Mouse (Mus musculus) layer of hippocampus, adult 9-11 months (tissue): ENCODE data around the gene Trim58.

ENCODE experiments used
- DNase-seq: peaks from one replicate; pipeline ENCODE4 v3.0.0; 2022

The Trim58 gene

DNA sequence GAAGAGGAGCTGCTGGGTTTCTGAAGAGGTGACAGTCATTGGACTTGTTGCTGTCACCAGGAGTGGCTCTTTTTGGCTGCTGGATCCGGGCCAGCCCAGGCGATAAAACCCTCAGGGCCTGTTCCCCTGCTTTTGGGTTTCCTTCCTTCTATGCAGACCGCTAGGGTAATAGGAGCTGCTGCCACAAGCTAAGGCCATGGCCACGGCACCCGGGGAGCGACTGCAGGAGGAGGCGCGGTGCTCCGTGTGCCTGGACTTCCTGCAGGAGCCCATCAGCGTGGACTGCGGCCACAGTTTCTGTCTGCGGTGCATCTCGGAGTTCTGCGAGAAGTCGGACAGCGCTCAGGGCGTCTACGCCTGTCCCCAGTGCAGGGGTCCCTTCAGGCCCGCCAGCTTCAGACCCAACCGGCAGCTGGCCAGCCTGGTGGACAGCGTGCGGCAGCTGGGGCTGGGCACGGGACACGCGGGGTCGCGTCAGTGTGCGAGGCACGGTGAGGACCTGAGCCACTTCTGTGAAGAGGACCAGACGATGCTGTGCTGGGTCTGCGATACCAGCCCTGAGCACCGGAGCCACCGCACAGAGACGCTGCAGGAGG, at the start of gene Trim58:
TSS of gene Trim58 (plus strand) at position 194 of the 596 bp plus-strand sequence.
- no peak for DNase-seq

DNA sequence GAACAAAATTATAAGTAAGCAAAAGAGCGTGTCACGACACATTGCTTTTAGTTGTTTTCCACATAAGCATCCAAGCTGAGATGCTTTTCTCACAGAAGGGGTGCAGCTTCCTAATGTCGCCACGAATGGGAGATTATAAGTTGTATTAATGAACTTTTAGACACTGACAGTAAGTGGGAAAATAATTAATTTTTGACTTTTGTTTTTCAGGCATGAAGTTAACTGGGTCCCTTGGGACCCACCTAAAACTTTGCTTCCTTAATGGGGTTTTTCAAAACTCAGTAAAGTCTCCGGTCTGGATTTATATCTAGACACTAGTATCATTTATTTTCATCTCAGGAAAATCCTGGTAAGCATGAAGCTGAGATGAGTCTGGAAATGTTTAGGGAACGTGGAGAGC, 45.5 kb upstream of the Trim58 start, which contains the start of gene Olfr324:
TSS of gene Olfr324 (plus strand) at position 301 of the 400 bp plus-strand sequence.
- no peak for DNase-seq

DNA sequence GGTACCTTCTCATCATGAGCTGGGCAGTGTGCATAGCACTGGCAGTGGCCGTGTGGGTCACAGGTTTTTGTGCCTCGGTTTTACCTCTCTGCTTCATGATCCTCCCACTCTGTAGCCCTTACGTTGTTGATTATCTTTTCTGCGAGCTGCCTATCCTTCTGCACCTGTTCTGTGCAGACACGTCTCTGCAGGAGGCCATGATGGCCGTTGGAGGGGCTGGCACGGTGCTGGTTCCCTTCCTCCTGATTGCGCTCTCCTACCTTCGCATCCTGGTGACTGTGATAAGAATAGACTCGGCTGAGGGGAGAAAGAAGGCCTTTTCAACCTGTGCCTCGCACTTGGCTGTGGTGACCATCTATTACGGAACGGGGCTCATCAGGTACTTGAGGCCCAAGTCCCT, 42.4 kb upstream of the Trim58 start:
- DNase-seq = no peak

DNA sequence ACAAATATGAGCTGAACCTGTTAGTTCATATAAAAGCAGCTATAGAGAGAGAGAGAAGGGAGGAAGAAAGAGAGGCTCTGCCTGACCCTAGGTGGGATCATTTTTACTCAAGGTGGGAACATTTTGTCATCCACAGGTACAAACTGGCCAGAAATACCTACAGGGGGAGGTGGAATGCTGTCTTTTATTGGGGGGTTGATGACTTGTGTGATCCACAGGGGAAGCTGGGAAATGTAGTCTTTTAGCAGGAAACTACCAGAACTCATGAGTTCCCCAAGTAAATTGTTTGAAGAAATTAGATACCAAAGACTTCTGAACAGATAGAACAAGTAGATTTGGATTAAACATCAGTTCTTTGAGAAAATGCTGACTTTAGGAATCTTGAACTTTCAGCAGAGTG, 38.2 kb upstream of the Trim58 start:
- DNase-seq = no peak

DNA sequence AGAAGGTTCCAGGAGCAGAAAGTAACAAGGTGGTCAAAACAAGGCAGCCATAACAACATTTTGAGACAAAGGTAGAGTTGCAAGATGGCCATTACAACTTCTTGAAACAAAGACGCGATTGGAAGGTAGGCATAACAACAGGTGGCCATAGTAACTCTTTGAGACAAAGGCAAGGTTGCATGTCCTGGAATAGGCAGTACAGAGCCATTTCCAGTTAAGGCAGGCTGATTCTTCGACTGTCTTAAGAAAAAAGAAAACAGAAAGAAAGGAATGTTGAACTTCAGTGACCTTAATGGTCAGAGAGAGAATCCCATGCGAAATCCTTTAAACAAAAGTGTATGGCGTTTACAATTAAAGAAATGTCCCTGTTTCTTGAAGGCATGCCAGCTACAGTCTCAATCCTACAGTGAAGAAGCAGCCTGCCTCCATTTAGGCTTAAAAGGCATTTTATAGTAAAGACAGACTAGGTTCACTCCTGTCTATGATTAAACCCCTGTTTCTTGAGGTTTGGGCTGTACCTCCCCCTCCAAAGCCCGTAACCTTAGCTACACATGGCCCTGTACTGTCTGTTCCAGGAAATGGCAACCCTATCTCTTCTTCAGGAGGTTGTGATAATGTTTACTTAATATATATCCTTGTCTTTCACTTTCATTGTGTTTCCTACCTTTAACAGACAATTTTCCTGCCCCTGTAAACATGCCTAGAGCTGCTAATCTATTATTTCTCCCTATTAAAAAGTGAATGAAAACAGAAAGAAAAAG, 37.3 kb upstream of the Trim58 start:
- DNase-seq = no peak

DNA sequence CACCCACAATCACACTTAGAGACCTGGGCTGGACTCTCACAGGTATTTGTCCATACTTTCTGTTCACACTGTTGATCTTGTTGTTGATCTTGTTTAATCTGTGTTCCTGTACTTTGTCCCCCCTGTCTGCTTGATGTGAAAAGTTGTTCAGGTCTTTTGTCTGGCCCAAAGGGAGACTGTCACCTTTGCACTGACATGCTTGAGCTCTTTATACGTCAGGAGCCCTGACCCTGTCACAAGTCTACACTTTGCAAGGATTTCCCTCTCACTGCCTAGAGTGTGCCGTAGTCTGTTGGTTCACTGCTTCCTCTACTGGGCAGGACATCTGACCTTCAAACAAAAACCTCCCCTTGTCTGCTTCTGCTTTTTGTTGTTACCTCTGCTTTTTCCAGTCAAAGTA, 35.6 kb upstream of the Trim58 start:
- no peak for DNase-seq

DNA sequence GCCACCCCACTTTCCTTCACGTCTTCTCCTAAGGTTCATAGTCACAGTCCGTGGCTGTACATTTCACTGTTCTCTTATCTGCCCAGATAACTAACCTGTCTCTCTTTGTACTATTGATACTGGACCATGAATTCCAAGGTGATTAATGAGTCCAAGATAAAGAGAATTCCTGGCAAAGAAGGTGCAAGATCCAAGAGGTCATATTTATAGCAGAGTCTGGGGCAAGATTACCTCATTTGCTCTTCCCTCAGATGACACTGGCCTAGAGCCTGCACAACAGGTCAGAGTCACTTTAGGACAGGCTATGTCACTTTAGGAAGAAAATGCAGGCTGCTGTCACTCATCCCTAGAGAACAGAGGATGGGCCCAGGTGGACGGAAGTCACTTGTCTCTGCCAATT, 35.0 kb upstream of the Trim58 start:
- no peak for DNase-seq

DNA sequence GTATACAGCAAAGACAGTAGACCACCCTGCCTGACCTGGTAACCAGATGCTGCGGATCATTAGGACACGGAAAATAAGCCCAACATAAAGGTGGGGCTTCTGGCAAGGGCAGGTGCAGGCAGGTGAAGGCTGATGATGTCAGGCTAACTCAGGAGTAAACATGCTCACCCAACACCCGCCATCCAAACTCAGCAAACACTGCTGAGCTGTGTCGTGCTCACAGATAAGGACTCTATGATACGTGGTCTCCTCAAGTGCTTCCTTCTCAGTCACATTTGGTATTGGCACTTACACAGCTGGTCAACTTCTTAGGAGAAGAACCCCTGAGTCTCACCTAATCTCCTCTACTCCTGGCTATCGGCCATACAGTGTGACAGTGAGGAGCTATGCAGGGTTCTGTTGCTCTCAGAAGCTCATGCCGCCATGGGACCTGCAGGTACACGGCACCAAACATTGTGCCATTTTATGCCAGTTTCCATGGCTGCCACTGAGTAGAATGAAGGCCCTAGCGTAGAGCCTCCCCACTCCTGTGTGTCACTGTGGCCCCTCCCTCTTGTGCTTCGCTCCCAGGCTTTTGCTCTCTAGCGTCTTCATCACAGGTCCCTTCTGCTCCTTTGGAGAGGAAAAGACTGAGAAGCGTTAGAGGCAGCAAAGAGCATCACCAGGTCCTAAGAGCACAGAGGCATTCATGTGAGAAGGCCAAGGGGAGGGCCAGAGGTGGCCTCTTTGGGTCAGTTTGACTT, 33.9 kb upstream of the Trim58 start:
- DNase-seq = no peak

DNA sequence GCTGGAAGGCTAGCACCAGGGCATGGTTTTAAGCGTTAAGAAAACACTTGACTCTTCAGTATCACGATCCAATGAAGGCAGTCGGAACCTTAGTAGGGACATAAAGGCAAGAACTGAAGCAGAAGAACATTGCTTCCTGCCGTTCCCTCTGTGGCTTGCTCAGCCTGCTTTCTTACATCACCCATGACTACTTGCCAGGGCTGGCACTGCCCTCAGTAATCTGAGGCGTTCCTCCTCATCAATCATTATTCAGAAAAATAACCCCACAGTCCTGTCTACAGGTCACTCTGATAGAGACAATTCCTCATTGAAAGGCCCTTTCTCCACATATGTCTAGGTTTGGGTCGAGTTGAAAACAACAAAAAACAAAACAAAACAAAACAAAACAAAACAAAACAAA, 33.2 kb upstream of the Trim58 start:
- no peak for DNase-seq

DNA sequence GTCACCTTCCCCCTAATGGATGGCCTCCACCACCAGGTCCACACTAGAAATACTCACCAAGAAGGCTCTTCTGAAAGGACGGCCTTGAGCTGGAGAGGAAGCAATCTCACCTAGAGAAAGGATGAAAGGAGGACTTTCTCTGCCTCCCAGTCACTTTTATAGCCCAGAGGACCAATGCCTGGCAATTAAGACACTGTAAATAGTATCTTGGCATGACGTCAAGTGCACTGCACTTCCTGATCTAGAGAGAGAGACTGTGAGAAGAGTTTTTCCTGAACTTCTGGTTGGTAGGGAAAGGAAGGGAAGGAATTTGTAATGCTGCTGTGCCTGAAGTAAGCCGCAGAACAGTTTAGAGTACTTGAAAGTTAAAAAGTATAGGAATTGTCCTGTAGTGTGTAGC, 26.9 kb upstream of the Trim58 start:
- no peak for DNase-seq

DNA sequence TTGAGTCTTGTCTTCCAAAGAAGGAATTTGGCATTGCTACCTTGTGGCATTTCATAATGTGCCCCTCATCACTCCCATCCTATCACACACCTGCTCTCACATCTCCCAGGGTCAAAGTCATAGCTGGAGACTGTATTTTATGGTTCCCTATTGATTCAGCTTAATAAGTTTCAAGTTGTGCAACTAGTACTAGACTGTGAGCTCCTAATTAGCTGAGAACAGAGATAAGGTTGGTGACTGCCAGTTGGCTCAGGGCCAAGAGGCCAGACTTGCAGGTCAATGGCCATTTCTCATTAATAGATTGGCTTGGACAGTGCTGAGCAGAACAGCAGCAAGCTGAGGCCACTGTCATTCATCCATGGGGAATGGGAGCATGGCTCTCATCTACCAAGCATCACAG, 25.7 kb upstream of the Trim58 start:
- no peak for DNase-seq

DNA sequence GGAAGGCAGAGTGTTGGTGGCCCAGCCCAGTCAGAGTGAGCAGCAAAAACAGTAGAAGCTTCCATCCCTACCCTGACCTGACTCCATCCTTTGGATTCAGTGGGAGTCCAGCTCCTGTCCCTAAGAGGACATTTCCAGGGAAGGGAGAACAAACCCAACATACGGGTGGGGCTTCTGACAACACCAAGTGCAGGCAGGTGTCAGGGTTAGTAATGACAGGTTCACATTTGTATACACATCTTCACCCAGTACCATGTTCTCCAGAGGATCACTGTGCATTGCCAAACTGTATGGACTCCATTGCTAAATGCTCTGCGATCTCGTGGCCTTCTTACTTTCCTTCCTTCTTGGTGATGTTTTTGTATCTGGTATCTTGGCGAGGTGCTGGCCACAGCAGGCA, 24.3 kb upstream of the Trim58 start, which contains the start of gene 2210407C18Rik:
TSS of gene 2210407C18Rik (minus strand) at position 101 of the 400 bp plus-strand sequence.
- no peak for DNase-seq

DNA sequence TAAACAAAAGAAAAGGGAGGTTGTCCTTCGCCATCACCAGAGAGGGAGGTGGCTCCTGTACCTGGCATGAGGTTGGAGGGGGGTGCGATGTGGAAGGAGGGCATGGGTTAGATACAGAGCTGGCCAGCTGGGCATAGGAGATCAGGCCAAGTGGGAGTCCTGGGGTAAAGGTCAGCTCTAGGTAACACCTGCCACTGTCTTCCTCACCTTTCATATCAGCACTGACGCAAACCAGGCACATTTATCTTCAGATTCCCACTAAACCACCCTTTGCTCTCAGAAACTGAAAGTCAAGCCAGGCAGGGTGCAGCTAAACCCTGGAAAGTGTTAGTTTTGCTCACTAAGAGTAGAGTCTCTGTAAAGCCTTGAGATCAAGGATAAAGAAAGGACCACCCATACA, 21.9 kb upstream of the Trim58 start:
- no peak for DNase-seq

DNA sequence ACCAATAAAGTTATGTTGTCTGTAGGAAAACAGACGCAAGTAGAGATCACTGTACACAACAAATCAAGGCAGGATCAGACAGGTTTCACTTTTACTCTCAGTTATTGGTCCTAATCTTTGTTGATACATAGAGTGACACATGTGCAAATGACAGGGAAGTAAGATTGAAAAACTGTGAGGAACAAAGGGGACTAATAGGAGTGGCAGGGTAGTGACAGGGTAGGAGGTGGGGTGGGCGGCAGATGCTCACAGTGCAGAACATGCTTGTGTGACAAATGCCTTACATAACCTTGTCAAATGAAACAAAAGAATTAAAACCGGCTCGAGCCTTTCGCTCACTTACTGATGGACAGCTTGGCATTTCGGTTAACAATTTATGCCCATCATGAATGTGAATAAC, 21.5 kb upstream of the Trim58 start:
- DNase-seq = peak; percentile 44

DNA sequence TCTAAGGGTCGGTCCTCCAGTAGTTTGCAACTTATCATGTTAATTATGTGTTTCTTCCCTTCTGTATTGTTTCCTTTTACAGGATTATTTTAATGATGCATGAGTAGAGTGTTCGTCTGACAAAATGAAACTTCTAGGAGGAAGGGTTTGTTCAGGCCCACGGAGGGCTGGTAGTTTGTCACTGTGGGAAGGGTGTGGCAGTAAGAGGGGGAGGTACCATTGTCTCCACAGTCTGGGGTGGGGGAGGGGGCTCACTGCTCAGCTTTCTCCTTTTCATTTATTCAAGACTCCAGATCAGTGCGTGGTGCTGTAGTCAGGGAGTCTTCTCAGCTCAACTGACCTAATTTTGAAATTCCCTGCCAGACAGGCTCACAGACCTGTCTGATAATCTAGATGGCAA, 14.1 kb upstream of the Trim58 start:
- DNase-seq = no peak

DNA sequence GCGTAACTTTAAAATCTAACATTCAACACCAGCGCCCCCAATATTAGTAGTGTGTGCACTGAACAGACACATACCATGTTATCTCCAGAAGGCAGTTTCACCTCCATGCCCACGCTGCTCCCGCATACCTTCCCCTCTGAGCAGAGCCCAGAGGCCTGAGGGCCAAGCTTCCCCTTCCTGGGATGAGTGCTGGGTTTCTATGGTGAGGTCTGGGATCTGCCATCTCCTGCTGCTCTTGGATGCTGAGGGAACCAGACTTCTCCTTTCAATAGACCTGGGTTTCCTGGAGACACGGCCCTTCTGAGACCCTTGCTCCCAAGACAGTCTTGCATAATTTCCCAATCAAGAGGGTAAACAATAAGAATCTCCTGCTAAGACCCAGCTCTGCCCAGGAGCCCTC, 9.9 kb upstream of the Trim58 start, which contains the start of gene Olfr323:
TSS of gene Olfr323 (minus strand) at position 101 of the 400 bp plus-strand sequence.
- DNase-seq = no peak

DNA sequence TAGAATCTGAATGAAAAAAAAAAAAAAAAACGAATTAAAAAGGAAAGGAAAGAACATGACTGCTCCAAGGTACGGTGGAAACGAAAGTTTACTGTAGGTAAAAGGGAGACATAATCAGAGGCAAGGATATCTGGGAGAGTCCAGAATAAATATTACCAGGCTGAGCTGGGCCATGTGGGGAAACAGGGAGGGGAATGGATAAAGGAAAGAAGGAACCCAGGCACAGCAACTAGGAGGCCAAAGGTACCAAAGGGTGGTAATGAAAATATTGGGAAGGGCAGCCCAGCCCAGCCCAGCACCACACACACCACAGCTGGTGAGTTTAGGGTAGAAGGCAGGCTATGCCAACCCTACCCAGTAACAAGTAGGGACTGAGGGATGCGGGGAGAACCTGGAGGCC, 5.4 kb upstream of the Trim58 start:
- DNase-seq = no peak

DNA sequence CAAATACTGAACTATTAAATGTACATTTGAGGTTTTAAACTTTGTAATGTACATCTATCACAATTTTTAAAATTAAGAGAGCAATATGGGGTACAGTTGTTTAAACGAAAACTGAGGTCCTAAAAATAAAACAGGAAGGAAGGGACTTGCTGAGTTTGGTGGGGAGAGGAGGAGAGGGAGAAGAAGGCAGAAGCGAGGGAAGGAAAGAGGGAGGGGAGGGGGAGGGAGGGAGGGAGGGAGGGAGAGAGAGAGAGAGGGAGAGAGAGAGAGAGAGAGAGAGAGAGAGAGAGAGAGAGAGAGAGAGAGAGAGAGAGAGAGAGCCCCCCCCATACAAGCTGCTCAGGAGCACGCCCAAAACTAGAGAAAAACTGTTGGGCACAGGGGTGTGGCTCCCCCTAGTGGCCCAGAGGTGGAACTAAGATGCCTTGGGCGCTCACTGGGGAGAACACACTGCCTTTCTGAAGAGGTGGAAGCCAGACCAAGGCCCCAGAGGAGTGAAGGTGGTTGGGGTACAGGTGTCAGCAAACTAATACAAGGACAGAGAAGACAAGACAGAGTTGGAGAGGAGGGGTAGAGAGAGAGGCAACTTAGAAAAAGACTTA, 3.8 kb upstream of the Trim58 start:
- DNase-seq = no peak

DNA sequence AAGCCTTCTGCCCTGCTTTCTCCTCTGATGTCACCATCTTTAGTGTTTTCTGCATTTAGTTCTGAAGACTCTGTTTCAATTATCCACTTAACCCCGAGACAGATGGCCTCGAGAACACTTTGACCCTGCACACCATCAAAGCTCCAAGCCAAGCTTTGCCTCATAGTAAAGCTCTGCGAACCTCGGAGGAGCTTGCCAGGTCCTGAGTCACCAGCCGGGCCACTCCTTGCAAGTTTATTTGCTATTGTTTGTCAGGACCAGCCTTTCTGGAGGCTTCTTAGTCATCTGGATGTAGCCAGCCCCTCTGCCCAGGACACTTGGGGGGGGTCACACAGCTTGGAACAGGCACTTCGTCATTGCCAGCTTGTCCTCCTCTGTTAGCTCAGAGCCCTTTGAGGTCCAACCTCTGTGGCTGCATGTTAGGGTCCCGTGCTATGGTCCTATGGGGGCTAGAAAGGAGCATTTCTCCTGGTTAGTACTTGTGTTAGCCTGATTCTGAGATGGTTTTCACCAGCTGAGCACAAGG, 2.0 kb upstream of the Trim58 start:
- DNase-seq = no peak

DNA sequence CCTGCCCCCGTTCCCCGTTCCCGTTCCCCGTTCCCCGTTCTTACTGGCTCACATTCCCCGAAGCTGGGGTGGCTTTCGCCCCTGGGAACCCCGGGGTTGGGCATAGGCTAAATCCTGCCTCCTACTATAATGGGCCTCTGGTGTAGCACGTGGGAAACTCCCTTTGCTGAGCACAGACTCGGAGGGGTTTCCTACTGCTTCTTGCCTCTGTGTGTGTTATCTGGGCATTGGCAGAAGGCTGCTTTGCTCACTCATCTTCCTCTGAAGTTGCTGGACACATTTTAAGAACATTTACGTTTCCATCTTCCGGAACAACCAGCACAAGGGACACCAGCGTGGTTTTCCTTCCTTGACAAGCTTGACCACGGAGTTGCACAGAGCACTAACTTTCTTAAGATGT, 792 bp downstream of the Trim58 start:
- no peak for DNase-seq

DNA sequence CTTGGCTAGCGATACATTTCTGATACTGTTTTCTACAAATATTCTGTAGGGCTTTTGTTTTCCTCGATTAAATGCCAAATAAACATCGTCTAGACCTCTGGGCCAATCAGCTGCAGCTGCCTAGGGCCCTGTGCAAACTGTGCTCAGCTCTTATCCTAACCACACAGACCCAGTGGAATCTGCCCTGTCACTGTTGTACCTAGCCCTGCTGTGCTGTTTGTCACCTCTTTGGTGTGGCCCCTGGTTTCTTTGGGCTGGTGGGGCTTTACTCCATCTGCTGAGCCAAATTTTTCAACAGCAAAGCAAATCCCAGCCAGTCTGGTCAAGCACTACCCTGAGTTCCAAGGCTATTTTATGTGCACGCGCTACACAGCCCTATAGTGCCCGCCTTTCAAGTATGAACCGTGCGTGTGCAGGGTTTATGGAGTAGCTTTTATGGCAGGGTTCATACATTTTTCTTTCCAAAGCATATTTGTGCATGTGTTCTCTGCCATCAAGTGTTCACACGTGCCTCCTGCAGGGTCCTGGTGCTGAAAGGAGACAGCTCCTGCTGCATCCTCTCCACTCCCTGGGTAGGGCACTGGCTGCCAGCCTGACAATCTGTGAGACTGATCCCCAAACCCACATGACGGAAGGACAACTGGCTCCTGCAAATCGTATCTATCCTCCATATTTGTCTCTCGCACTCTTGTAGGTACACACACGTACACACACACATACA, 1.5 kb downstream of the Trim58 start:
- no peak for DNase-seq

DNA sequence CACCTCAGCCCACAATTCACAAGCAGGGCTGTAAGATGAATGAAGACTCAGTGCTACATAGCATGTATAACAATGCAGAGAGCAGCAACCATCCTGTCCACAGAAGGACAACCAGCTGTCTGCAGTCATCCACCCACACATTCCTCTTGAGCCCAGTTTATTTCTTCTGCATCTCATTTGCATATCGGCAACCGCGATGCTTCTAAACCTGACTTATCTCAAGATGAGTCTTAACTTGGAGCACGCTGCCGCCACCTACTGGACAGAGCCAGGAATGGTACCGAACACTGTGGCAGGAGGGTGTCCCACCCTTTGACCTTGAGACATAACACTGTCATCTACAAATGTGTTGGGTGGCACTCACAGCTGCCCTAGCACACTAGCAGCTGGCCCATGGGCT, 3.1 kb downstream of the Trim58 start:
- DNase-seq = peak; percentile 18

DNA sequence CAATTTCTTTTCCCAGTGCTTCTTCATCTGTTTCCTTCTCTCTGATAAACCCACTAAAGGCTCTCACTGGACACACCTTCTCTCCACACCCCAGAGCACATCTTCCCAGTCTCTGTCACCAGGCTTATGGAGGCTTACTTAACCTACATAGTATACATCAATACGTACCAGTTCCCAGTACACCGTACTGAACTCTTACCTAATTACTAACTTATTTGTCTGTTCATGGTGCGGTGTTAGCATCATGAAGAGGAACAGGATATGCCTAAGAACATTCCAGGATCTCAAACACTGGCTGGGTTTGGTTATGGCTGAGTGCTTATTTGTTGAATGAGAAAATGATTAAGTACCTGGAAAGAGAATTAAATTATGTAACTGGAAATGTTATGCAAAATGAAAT, 14.9 kb downstream of the Trim58 start:
- DNase-seq = no peak
